Mouse (Mus musculus): ENCODE measurements around the gene Col4a2. TPM values are rescaled to one million over a fixed set of nuclear protein-coding genes. Genes with fewer than 3 reads are reported as not detected.

The Col4a2 gene
- polyA plus RNA-seq, 1 experiment, result 36.0 TPM

- H3K27me3 ChIP-seq (ENCODE audit: control insufficient read depth, insufficient read depth, low read length), result no peaks in the 10 kb centered on the region
- no peak overlapping the region for H3K4me3 ChIP-seq (ENCODE audit: extremely low read depth, insufficient read depth, insufficient read length)
- H3K27ac ChIP-seq (ENCODE audit: insufficient read depth, low read length), result no peak overlapping the region
- WGBS, result 12% methylated on average over 1 of the region's 1 CpGs
- TF ChIP-seq CTCF (IDR thresholded peaks at IDR 0.05; ENCODE audit: extremely low read depth, insufficient read depth, insufficient read length, insufficient replicate concordance) (no peak), POLR2A (IDR thresholded peaks at IDR 0.05; ENCODE audit: low read depth, low read length) (no peak)
- no peak for DNase-seq (ENCODE audit: low read depth in 1 of 2, low spot score in 2 of 2)
- H3K4me1 ChIP-seq (ENCODE audit: control insufficient read depth, insufficient read depth, insufficient read length), result no peaks in the 10 kb centered on the region
- no peaks in the 10 kb centered on the region for H3K36me3 ChIP-seq (ENCODE audit: control insufficient read depth, insufficient read depth, low read length)
Measured at GRCm38 (mm10) chr8:11290533-11290932, 22.1 kb upstream of the Col4a2 start.

- no peaks in the 10 kb centered on the region for H3K4me1 ChIP-seq (ENCODE audit: control insufficient read depth, insufficient read depth, insufficient read length)
- TF ChIP-seq CTCF (IDR thresholded peaks at IDR 0.05; ENCODE audit: extremely low read depth, insufficient read depth, insufficient read length, insufficient replicate concordance) (no peak), POLR2A (IDR thresholded peaks at IDR 0.05; ENCODE audit: low read depth, low read length) (no peak)
- no peaks in the 10 kb centered on the region for H3K27me3 ChIP-seq (ENCODE audit: control insufficient read depth, insufficient read depth, low read length)
- 73% methylated on average over 3 of the region's 3 CpGs for WGBS
- H3K36me3 ChIP-seq (ENCODE audit: control insufficient read depth, insufficient read depth, low read length), result no peaks in the 10 kb centered on the region
- H3K4me3 ChIP-seq (ENCODE audit: extremely low read depth, insufficient read depth, insufficient read length), result no peak overlapping the region
- no peak for DNase-seq (ENCODE audit: low read depth in 1 of 2, low spot score in 2 of 2)
- no peak overlapping the region for H3K27ac ChIP-seq (ENCODE audit: insufficient read depth, low read length)
Measured at GRCm38 (mm10) chr8:11292611-11293010, 20.0 kb upstream of the Col4a2 start.

DNA sequence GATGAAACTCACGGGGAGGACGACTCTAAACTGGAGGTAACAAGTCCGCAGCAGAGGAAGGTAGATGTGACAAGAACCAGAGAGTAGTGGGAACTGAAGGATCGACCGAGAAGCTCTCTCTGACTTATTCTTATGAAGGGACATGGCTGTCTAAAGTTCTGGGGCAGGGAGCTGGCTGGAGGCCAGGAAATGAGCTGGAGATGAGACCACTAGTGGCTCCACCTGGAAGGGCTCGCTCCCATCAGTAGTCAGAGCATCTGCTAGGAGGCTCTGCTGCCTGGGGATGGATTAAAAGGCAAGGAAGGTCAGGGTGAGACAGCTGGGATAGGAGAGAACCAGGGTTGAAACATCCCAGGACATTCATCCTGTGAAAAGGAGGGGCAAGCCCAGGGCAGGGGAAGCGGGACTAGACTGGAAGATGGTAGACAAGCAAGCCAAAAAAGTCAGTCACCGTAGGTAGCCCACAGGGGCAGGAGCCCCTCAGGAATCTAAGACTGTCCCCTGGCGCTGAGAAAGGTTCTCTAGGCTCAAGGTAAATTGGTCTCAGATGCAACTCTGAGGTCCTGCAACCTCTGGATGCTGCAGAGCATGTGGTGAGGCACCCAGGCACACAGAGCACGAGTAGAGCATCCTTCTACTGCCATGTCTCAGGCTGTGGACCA is 16.2 kb upstream of the Col4a2 start:
- TF ChIP-seq CTCF (IDR thresholded peaks at IDR 0.05; ENCODE audit: extremely low read depth, insufficient read depth, insufficient read length, insufficient replicate concordance), result no peak
- no peak for TF ChIP-seq POLR2A (IDR thresholded peaks at IDR 0.05; ENCODE audit: low read depth, low read length)
- Histone ChIP-seq H3K27me3 (ENCODE audit: control insufficient read depth, insufficient read depth, low read length) (no peaks in the 10 kb centered on the region), H3K4me3 (ENCODE audit: extremely low read depth, insufficient read depth, insufficient read length) (no peak overlapping the region), H3K27ac (ENCODE audit: insufficient read depth, low read length) (no peak overlapping the region), H3K4me1 (ENCODE audit: control insufficient read depth, insufficient read depth, insufficient read length) (no peaks in the 10 kb centered on the region), H3K36me3 (ENCODE audit: control insufficient read depth, insufficient read depth, low read length) (no peaks in the 10 kb centered on the region)
- DNase-seq (ENCODE audit: low read depth in 1 of 2, low spot score in 2 of 2), result no peak
- 80% methylated on average over 10 of the region's 10 CpGs for WGBS

GRCm38 (mm10) chr8:11297141-11297838 is 15.3 kb upstream of the Col4a2 start:
- H3K36me3 ChIP-seq (ENCODE audit: control insufficient read depth, insufficient read depth, low read length), result no peaks in the 10 kb centered on the region
- H3K27ac ChIP-seq (ENCODE audit: insufficient read depth, low read length), result no peak overlapping the region
- no peak for TF ChIP-seq POLR2A (IDR thresholded peaks at IDR 0.05; ENCODE audit: low read depth, low read length)
- TF ChIP-seq CTCF (IDR thresholded peaks at IDR 0.05; ENCODE audit: extremely low read depth, insufficient read depth, insufficient read length, insufficient replicate concordance), result no peak
- no peak for DNase-seq (ENCODE audit: low read depth in 1 of 2, low spot score in 2 of 2)
- H3K27me3 ChIP-seq (ENCODE audit: control insufficient read depth, insufficient read depth, low read length), result no peaks in the 10 kb centered on the region
- no peaks in the 10 kb centered on the region for H3K4me1 ChIP-seq (ENCODE audit: control insufficient read depth, insufficient read depth, insufficient read length)
- WGBS, result 73% methylated on average over 8 of the region's 8 CpGs
- no peak overlapping the region for H3K4me3 ChIP-seq (ENCODE audit: extremely low read depth, insufficient read depth, insufficient read length)

GRCm38 (mm10) chr8:11298531-11299316 is 13.9 kb upstream of the Col4a2 start:
- no peak overlapping the region for H3K4me3 ChIP-seq (ENCODE audit: extremely low read depth, insufficient read depth, insufficient read length)
- no peak for TF ChIP-seq CTCF (IDR thresholded peaks at IDR 0.05; ENCODE audit: extremely low read depth, insufficient read depth, insufficient read length, insufficient replicate concordance)
- no peak for TF ChIP-seq POLR2A (IDR thresholded peaks at IDR 0.05; ENCODE audit: low read depth, low read length)
- H3K4me1 ChIP-seq (ENCODE audit: control insufficient read depth, insufficient read depth, insufficient read length), result no peaks in the 10 kb centered on the region
- no peak overlapping the region; the same call in 1 of the 2 replicates for H3K27ac ChIP-seq (ENCODE audit: insufficient read depth, low read length)
- 82% methylated on average over 12 of the region's 12 CpGs for WGBS
- no peak for DNase-seq (ENCODE audit: low read depth in 1 of 2, low spot score in 2 of 2)
- no peaks in the 10 kb centered on the region for H3K27me3 ChIP-seq (ENCODE audit: control insufficient read depth, insufficient read depth, low read length)
- H3K36me3 ChIP-seq (ENCODE audit: control insufficient read depth, insufficient read depth, low read length), result no peaks in the 10 kb centered on the region

GRCm38 (mm10) chr8:11299317-11299602 is 13.3 kb upstream of the Col4a2 start:
- Histone ChIP-seq H3K27ac (ENCODE audit: insufficient read depth, low read length) (no peak overlapping the region), H3K36me3 (ENCODE audit: control insufficient read depth, insufficient read depth, low read length) (no peaks in the 10 kb centered on the region), H3K27me3 (ENCODE audit: control insufficient read depth, insufficient read depth, low read length) (no peaks in the 10 kb centered on the region), H3K4me3 (ENCODE audit: extremely low read depth, insufficient read depth, insufficient read length) (no peak overlapping the region), H3K4me1 (ENCODE audit: control insufficient read depth, insufficient read depth, insufficient read length) (no peaks in the 10 kb centered on the region)
- 81% methylated on average over 3 of the region's 3 CpGs for WGBS
- TF ChIP-seq POLR2A (IDR thresholded peaks at IDR 0.05; ENCODE audit: low read depth, low read length), result no peak
- TF ChIP-seq CTCF (IDR thresholded peaks at IDR 0.05; ENCODE audit: extremely low read depth, insufficient read depth, insufficient read length, insufficient replicate concordance), result no peak
- DNase-seq (ENCODE audit: low read depth in 1 of 2, low spot score in 2 of 2), result no peak
